Mouse (Mus musculus) brain, embryonic 18.5 days (tissue): Measurements from ENCODE around the gene Mdga1.
"Not testable (repeated sequence)": the region's sequence is repeated elsewhere in the genome, so short reads cannot be mapped to it uniquely, and the experiment has no call there.

Experiments
- DNase-seq: peaks from one replicate; pipeline ENCODE4 v3.0.0-alpha.2; 2012; ENCODE audit warnings: low read depth, low spot score

Mdga1 gene

GRCm38 (mm10) chr17:29799398-29800095, 170.3 kb downstream of the Mdga1 start:
- no peak for DNase-seq

DNA sequence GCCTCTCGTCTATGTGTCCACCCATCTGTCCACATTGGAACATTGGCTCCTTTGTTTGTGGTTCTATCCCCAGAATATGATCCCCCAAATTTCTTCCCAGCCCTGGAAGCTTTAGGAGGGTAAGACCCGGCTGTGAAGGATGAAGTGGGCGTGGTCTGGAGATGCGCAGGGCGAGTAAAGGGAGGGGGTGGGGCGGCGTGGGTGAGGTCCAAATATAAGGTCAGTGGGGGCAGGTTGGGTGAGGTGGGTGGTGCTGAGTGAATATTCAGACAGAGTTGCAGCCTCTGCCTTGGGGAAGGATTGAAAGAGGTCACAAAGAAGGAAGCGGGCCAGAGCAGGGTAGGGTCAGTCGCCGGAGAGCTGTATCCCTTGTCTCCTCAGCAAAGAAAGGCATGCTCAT, 171.7 kb downstream of the Mdga1 start:
- DNase-seq: no peak

DNA sequence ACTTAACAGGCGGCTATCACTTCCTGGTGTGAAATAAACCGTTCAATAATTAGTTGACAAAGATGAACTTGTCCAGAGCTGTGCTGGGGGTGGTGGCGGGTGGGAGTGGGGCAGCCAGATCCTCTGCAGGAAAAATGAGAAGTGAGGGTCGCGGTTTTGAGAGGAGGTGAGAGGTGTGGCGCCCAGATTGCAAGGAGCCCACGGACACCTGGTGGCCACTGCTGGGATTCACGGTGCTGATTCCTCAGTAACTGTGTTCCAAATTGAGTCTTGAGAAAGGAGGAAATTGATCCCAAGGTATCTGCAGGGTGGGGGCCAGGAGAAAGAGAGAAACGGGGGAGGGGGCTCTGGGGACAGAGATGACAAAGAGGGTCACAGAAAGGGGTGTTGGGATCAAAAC, 173.1 kb downstream of the Mdga1 start:
- no peak for DNase-seq

DNA sequence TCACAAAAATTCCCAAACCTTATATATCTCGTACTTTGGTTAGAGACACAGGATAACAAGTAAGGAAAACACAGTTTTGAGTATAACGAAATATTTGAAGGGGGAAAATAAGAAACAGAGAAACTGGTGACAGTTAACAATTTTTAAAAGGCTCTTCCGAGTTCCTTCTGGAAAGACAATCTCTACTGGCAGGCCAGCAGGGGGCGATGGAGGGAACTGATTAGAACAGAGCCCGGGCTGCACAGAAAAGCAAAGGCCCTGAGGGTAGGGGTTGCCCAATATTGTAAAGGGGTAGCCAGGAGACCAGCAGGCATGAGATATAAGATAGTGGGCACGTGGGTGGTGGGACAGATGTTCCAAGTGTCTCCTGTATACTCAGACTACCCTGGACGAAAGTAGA, 173.8 kb downstream of the Mdga1 start:
- DNase-seq: no peak

- DNase-seq: peak; percentile 69
Measured at GRCm38 (mm10) chr17:29795050-29795770, 174.7 kb downstream of the Mdga1 start.

- DNase-seq: no peak
Measured at GRCm38 (mm10) chr17:29791531-29792050, 178.3 kb downstream of the Mdga1 start.

DNA sequence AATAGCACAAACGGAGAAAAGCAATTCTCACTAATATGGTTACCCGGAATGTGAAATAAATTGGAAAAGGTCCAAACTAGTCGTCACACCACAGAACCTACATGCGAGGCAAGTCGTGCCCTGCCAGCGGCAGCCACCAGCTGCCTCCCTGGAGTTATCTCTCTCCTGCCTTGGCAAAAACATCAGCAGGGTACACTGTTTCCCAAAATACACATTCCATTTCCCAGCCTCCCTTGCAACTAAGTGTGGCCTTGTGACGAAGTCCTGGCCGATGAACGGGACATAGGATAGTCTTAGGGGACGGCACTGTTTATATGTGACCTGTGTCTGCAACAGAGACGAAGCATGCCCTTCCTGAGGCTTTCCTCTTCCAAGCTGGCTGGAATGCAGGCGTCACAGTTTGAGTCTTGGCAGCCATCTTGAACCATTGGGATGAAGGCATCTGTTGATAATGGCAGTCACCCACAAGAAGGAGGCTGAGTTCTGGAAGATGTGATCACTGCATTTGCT, 179.6 kb downstream of the Mdga1 start:
- DNase-seq: no peak

DNA sequence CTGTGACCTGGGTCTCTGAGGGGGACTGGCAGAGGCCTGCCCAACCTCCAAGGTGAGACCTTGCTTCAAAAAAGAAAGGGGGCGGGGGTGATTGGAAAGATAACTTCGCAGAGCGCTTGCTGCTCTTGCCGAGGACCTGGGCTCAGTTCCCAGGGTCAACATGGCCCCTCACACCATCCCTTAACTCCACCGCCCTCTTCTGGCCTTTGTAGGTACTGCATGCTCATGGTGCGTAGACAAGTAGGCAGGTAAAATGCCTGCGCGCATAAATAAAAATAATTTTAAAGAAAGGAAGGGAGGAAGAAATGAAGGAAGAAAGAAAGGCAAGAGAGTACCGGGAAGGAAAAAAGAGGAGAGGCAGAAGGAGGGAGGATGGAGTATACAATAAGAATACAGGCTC, 180.2 kb downstream of the Mdga1 start:
- DNase-seq: no peak

GRCm38 (mm10) chr17:29788573-29788972, 181.3 kb downstream of the Mdga1 start:
- no peak for DNase-seq

DNA sequence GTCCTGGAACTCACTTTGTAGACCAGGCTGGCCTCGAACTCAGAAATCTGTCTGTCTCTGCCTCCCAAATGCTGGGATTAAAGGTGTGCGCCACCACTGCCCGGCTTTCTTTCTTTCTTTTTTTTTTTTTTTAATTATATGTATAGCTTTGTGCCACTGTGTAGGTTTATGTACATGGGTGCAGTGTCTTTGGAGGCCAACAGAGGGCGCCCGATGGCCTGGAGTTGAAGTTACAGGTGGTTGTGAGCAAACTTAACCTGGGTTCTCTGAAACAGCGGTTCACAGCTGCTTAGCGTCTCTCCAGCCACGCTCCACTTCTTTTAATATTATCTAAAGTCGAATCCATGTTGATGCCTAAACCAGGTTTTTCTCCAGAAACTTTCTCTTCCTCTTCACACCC, 185.1 kb downstream of the Mdga1 start:
- DNase-seq: no peak

DNA sequence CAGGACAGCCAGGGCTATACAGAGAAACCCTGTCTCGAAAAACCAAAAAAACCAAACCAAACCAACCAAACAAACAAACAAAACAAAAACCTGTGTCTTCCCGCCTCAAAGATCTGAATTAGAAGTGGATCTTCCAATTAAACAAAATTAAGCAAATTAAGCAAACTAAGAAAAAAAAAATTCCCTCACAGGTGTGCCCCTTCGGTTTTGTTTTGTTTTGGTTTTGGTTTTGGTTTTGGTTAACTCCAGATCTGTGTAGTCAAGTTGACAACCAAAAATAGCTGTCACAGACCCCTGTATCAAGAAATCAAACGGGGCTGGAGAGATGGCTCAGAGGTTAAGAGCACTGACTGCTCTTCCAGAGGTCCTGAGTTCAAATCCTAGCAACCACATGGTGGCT, 188.4 kb downstream of the Mdga1 start:
- not testable (repeated sequence) for DNase-seq

DNA sequence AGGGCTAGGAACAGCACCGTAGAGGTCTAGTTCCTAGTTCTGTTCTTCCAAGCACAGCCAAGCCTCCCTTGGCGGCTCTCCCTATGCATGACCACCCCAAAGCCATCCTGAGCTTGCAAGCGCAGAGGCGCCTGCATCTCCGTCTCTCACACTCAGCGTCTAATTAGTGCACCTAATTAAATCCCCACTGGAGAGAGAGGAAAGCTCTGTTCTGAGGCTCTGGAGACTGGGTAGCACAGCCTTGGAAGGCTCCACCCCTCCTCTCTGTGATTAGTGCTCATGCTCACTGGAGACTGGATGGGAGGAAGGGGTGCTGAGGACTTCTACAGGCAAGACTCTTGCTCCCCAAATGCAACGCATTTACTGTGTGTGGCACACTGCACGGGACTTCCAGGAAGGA, 191.9 kb downstream of the Mdga1 start:
- no peak for DNase-seq
